Comparison of ENCODE assay signal across 9 mouse cellular contexts in genomic region chrX:160170150-160170549, GRCm38 (mm10). TPM values are rescaled to one million over a fixed set of nuclear protein-coding genes. Genes with fewer than 3 reads are reported as not detected.
DNase-seq lines count a peak whose midpoint lies in the region; ATAC-seq and TF ChIP-seq lines count a peak whose summit lies in the region.
"Had no signal": no experiment of that assay in that cellular context is flagged by ENCODE, and none has a peak within 500 bp of the region (broad histone marks: within the 10 kb centered on the region; RNA-seq: fewer than 3 reads in every experiment).

No protein-coding gene starts in this region.

- H3K9ac ChIP-seq in heart, adult 2 months (ENCODE audit: low read depth, low read length), result no peak overlapping the region
- H3K9ac ChIP-seq in heart, embryonic 11.5 days (ENCODE audit: low read depth, low read length), result no peak overlapping the region
- H3K9ac ChIP-seq in forebrain, postnatal 0 days, result no peak overlapping the region
- H3K9ac ChIP-seq: lung, embryonic 15.5 days had no signal

- no peaks in the 10 kb centered on the region for H3K27me3 ChIP-seq in heart, adult 2 months (ENCODE audit: control insufficient read depth, insufficient read depth, low read length)
- H3K27me3 ChIP-seq in heart, embryonic 11.5 days (ENCODE audit: control insufficient read depth, insufficient read depth, low read length), result no peaks in the 10 kb centered on the region
- H3K27me3 ChIP-seq in forebrain, postnatal 0 days (ENCODE audit: insufficient read depth, low read length), result no peaks in the 10 kb centered on the region
- H3K27me3 ChIP-seq: lung, embryonic 15.5 days had no signal

- no peak overlapping the region for H3K4me2 ChIP-seq in heart, embryonic 11.5 days
- H3K4me2 ChIP-seq in forebrain, postnatal 0 days (ENCODE audit: low read depth), result no peak overlapping the region
- H3K4me2 ChIP-seq: lung, embryonic 15.5 days had no signal

- TF ChIP-seq EP300 in heart, adult 2 months (IDR thresholded peaks at IDR 0.05; ENCODE audit: insufficient read depth, low read depth, low read length), result no peak

- no peak overlapping the region for H3K4me3 ChIP-seq in heart, adult 2 months
- H3K4me3 ChIP-seq in heart, embryonic 11.5 days (ENCODE audit: low read depth, low read length), result no peak overlapping the region
- H3K4me3 ChIP-seq in forebrain, postnatal 0 days (ENCODE audit: low read depth, low read length), result no peak overlapping the region
- H3K4me3 ChIP-seq: lung, embryonic 15.5 days had no signal

- H3K27ac ChIP-seq in heart, adult 2 months, result no peak overlapping the region
- no peak overlapping the region for H3K27ac ChIP-seq in heart, embryonic 11.5 days (ENCODE audit: low read depth, low read length)
- no peak overlapping the region for H3K27ac ChIP-seq in forebrain, postnatal 0 days (ENCODE audit: low read depth, low read length)
- H3K27ac ChIP-seq: lung, embryonic 15.5 days had no signal

- ATAC-seq in heart, embryonic 11.5 days (replicated peaks; ENCODE audit: insufficient number of reproducible peaks, low FRiP score, low TSS enrichment), result no peak
- ATAC-seq in forebrain, postnatal 0 days, result no peak

- H3K79me2 ChIP-seq in heart, adult 2 months (replicated peaks; ENCODE audit: control insufficient read depth, insufficient read depth, low read length), result no peaks in the 10 kb centered on the region

- DNase-seq in heart, adult 2 months, result peak; percentile 35 to 60
- DNase-seq in CD4-positive, CD25-positive, alpha-beta regulatory T cell, adult 2 months (ENCODE audit: low read depth, low spot score), result peak; percentile 78
- peak; percentile 9 for DNase-seq in c-Kit-negative CD71-positive TER-119-positive erythroid progenitor cells, embryonic 14.5 days (ENCODE audit: low read depth, low spot score)
- DNase-seq in forebrain, postnatal 0 days, result peak; percentile 73
- peak; percentile 40 to 79 for DNase-seq in layer of hippocampus, adult 18-20 months (ENCODE audit: low spot score in 2 of 2)
- peak; percentile 72 for DNase-seq in lung, postnatal 14 days
- DNase-seq in spleen, postnatal 14 days (ENCODE audit: low spot score in 2 of 2), result peak; percentile 7 to 30

- H3K36me3 ChIP-seq in heart, adult 2 months (ENCODE audit: control insufficient read depth, insufficient read depth, low read length), result no peaks in the 10 kb centered on the region
- H3K36me3 ChIP-seq in heart, embryonic 11.5 days (ENCODE audit: control insufficient read depth, insufficient read depth, low read length), result no peaks in the 10 kb centered on the region
- no peaks in the 10 kb centered on the region for H3K36me3 ChIP-seq in forebrain, postnatal 0 days (ENCODE audit: insufficient read depth)
- H3K36me3 ChIP-seq: lung, embryonic 15.5 days had no signal

- no peaks in the 10 kb centered on the region for H3K4me1 ChIP-seq in heart, adult 2 months (ENCODE audit: control insufficient read depth, insufficient read depth, low read length)
- no peaks in the 10 kb centered on the region for H3K4me1 ChIP-seq in heart, embryonic 11.5 days (ENCODE audit: control insufficient read depth, insufficient read depth, low read length)
- no peaks in the 10 kb centered on the region for H3K4me1 ChIP-seq in forebrain, postnatal 0 days (ENCODE audit: insufficient read depth)
- H3K4me1 ChIP-seq: lung, embryonic 15.5 days had no signal

- TF ChIP-seq POLR2A in heart, adult 2 months (IDR thresholded peaks at IDR 0.05; ENCODE audit: insufficient read depth, low read depth, low read length), result no peak

- peak; percentile 75 for TF ChIP-seq CTCF in heart, adult 2 months (IDR thresholded peaks at IDR 0.05)
- peak; percentile 71 for TF ChIP-seq CTCF in forebrain, postnatal 0 days (IDR thresholded peaks at IDR 0.05; ENCODE audit: low read depth)

- 18% methylated on average over 3 of the region's 3 CpGs for WGBS in heart, adult 2 months
- 11% methylated on average over 2 of the region's 3 CpGs for WGBS in heart, embryonic 11.5 days (ENCODE audit: insufficient replicate concordance)
- 17% methylated on average over 2 of the region's 3 CpGs for WGBS in forebrain, postnatal 0 days

- intact Hi-C loops in heart, adult 2 months (cut with DNase I), result loop anchor here (1.0 kb wide), 1 partner anchor 17 kb away; no protein-coding TSS in a partner anchor

- no peaks in the 10 kb centered on the region for H3K9me3 ChIP-seq in heart, embryonic 11.5 days (replicated peaks; ENCODE audit: control insufficient read depth, low read length)
- no peaks in the 10 kb centered on the region for H3K9me3 ChIP-seq in forebrain, postnatal 0 days (ENCODE audit: low read length)
- H3K9me3 ChIP-seq: lung, embryonic 15.5 days had no signal

RNA-seq across cellular contexts. Expression of gene Pdha1, which starts 31.9 kb away (rescaled TPM):
- total RNA-seq in heart, adult 2 months (2021), result 1,000 to 10,000 TPM in 1 of 2 experiments, 100 to 1,000 TPM in 1; 973 to 1,220 TPM
- 465 and 602 TPM in 2 replicates for polyA plus RNA-seq in heart, adult 2 months (2012; rRNA removed)
- 216 and 254 TPM in 2 replicates for polyA plus RNA-seq in heart, embryonic 11.5 days (2014; fragmentation: Nextera tagmentation; extraction: Ambion mirVana)
- 164 and 181 TPM in 2 replicates for total RNA-seq in forebrain, postnatal 0 days (2014; rRNA removed)
- 141 and 169 TPM in 2 replicates for polyA plus RNA-seq in forebrain, postnatal 0 days (2015; fragmentation: Nextera tagmentation; extraction: Ambion mirVana)
- 100 to 1,000 TPM; 224 to 234 TPM for total RNA-seq in layer of hippocampus, adult 18-20 months (2021)

Comparison
In these comparisons a context has a peak if more than half of its experiments do, and no peak if none do; other contexts are left out.
1. DNase-seq: peak in every context shown above with its lines; median percentile 78 in CD4-positive, CD25-positive, alpha-beta regulatory T cell, adult 2 months; 73 in forebrain, postnatal 0 days; 72 in lung, postnatal 14 days; 60 in layer of hippocampus, adult 18-20 months; 48 in heart, adult 2 months; 18 in spleen, postnatal 14 days; 9 in c-Kit-negative CD71-positive TER-119-positive erythroid progenitor cells, embryonic 14.5 days.